Mouse (Mus musculus) cortical plate, adult 2 months (tissue): ENCODE results near the gene Mgat4b. TPM values are rescaled to one million over a fixed set of nuclear protein-coding genes. Genes with fewer than 3 reads are reported as not detected.

Experiments used
- H3K27ac ChIP-seq: fragments of 200-500 bp; 2 replicates; pipeline ENCODE4 v1.5.1; 2012; ENCODE audit warnings: low read length, control low read depth, inconsistent platforms; ENCODE audit not compliant: insufficient read depth
- H3K4me1 ChIP-seq: fragments of 200-500 bp; 2 replicates; pipeline ENCODE4 v1.6.1; 2011; ENCODE audit warnings: low read length; ENCODE audit not compliant: control insufficient read depth, insufficient read depth
- H3K4me3 ChIP-seq: fragments of 200-500 bp; 2 replicates; pipeline ENCODE4 v1.5.1; 2011; ENCODE audit warnings: mild to moderate bottlenecking, low read length, control low read depth; ENCODE audit not compliant: insufficient read depth
- CTCF ChIP-seq: fragments of 200-500 bp; IDR thresholded peaks from 2 replicates; pipeline ENCODE4 v1.5.1; 2011; ENCODE audit warnings: mild to moderate bottlenecking, control low read depth, low read length; ENCODE audit not compliant: insufficient read depth; ENCODE audit errors: extremely low read depth
- POLR2A ChIP-seq: fragments of 200-500 bp; IDR thresholded peaks from 2 replicates; pipeline ENCODE4 v1.6.1; 2011; ENCODE audit warnings: mild to moderate bottlenecking, low read length, control low read depth; ENCODE audit not compliant: insufficient read depth; ENCODE audit errors: extremely low read depth
- polyA plus RNA-seq: library from polyadenylated mRNA; depleted of rRNA; stranded (reverse); fragments of >200 nt; gene quantifications from 2 replicates; pipeline ENCODE4 v1.2.3, GENCODE M21; 2012

The Mgat4b gene
- polyA plus RNA-seq, 1 experiment, result 56.6 TPM

GRCm38 (mm10) chr11:50212060-50212739 is 1.5 kb downstream of the Mgat4b start:
- Histone ChIP-seq H3K27ac (no peak overlapping the region; the same call in 1 of the 2 replicates), H3K4me3 (no peak overlapping the region), H3K4me1 (peaks cover 11% of the 10 kb centered on the region)
- TF ChIP-seq POLR2A (no peak), CTCF (no peak)

- TF ChIP-seq POLR2A (no peak; the same call in 1 of the 2 replicates), CTCF (no peak)
- Histone ChIP-seq H3K4me3 (no peak overlapping the region), H3K4me1 (peaks cover 9% of the 10 kb centered on the region), H3K27ac (peak overlapping the region; percentile 57)
Observed at GRCm38 (mm10) chr11:50212848-50213758, 2.4 kb downstream of the Mgat4b start.

GRCm38 (mm10) chr11:50214631-50215030 is 3.9 kb downstream of the Mgat4b start:
- Histone ChIP-seq H3K4me3 (no peak overlapping the region), H3K4me1 (peaks cover 4% of the 10 kb centered on the region; the same call in 1 of the 2 replicates), H3K27ac (no peak overlapping the region)
- TF ChIP-seq CTCF, result no peak
- no peak for TF ChIP-seq POLR2A

GRCm38 (mm10) chr11:50215633-50216032 is 4.9 kb downstream of the Mgat4b start:
- TF ChIP-seq POLR2A (no peak), CTCF (no peak)
- Histone ChIP-seq H3K4me1 (peaks cover 4% of the 10 kb centered on the region; the same call in 1 of the 2 replicates), H3K27ac (no peak overlapping the region), H3K4me3 (no peak overlapping the region)

GRCm38 (mm10) chr11:50216724-50217366 is 6.2 kb downstream of the Mgat4b start:
- H3K27ac ChIP-seq, result no peak overlapping the region

GRCm38 (mm10) chr11:50217811-50218210 is 7.1 kb downstream of the Mgat4b start:
- TF ChIP-seq POLR2A, result no peak
- no peak overlapping the region for H3K27ac ChIP-seq
- peaks cover 3% of the 10 kb centered on the region; the same call in 1 of the 2 replicates for H3K4me1 ChIP-seq
- H3K4me3 ChIP-seq, result no peak overlapping the region

More at GRCm38 (mm10) chr11:50216724-50217366, 6.2 kb downstream of the Mgat4b start:
- no peak overlapping the region for H3K4me3 ChIP-seq
- peaks cover 3% of the 10 kb centered on the region; the same call in 1 of the 2 replicates for H3K4me1 ChIP-seq
- TF ChIP-seq POLR2A, result no peak

GRCm38 (mm10) chr11:50219833-50220232 is 9.1 kb downstream of the Mgat4b start:
- Histone ChIP-seq H3K4me3 (no peak overlapping the region), H3K4me1 (0 out of 2 replicates have a peak, but pooled peaks cover 5% of the 10 kb centered on the region), H3K27ac (no peak overlapping the region)
- TF ChIP-seq POLR2A, result no peak
- no peak for TF ChIP-seq CTCF

- Histone ChIP-seq H3K4me1 (peaks cover 8% of the 10 kb centered on the region; the same call in 1 of the 2 replicates), H3K27ac (no peak overlapping the region), H3K4me3 (no peak overlapping the region)
- TF ChIP-seq POLR2A (no peak), CTCF (no peak)
Observed at GRCm38 (mm10) chr11:50222559-50223276, 12.0 kb downstream of the Mgat4b start.
